Mouse (Mus musculus) kidney, postnatal 36 days (tissue): ENCODE data around the gene Slc25a25.
A peak's percentile ranks its signal among the peaks of the same experiment; 100 is the strongest.
"Not testable (repeated sequence)": the region's sequence is repeated elsewhere in the genome, so short reads cannot be mapped to it uniquely, and the experiment has no call there.

ENCODE experiments used
- DNase-seq, 2 experiments: peaks; one replicate each; pipeline ENCODE4 v3.0.0; 2021 to 2022; ENCODE audit warnings: mixed read lengths in 2 of 2

Slc25a25 gene

GRCm38 (mm10) chr2:32450881-32451844 is at the start of gene Slc25a25:
Gene Slc25a25 (minus strand): TSS chr2:32451445.
- peak; percentile 98 to 100 for DNase-seq

- no peak for DNase-seq
These were observed 49.2 kb upstream of the Slc25a25 start for GRCm38 (mm10) chr2:32500461-32500860.

- peak in 1 of 2 experiments; percentile 41 for DNase-seq
These were observed 48.1 kb upstream of the Slc25a25 start for GRCm38 (mm10) chr2:32499365-32499764.

- DNase-seq, result no peak
These were observed 44.9 kb upstream of the Slc25a25 start for GRCm38 (mm10) chr2:32496190-32496589.

- peak; percentile 63 to 65 for DNase-seq
These were observed 44.0 kb upstream of the Slc25a25 start for GRCm38 (mm10) chr2:32495185-32495726.

- DNase-seq, result no peak
These were observed 43.3 kb upstream of the Slc25a25 start for GRCm38 (mm10) chr2:32494522-32494921.

- DNase-seq, result no peak
These were observed 42.1 kb upstream of the Slc25a25 start for GRCm38 (mm10) chr2:32493301-32493701.

- no peak for DNase-seq
These were observed 41.4 kb upstream of the Slc25a25 start for GRCm38 (mm10) chr2:32492661-32493060.

- DNase-seq, result not testable (repeated sequence)
These were observed 39.5 kb upstream of the Slc25a25 start for GRCm38 (mm10) chr2:32490730-32491129.

GRCm38 (mm10) chr2:32488679-32489078 is 37.4 kb upstream of the Slc25a25 start:
- peak; percentile 89 to 90 for DNase-seq

- DNase-seq, result peak; percentile 96 to 98
These were observed 35.9 kb upstream of the Slc25a25 start for GRCm38 (mm10) chr2:32487124-32487623.

- DNase-seq, result no peak
These were observed 34.9 kb upstream of the Slc25a25 start for GRCm38 (mm10) chr2:32486155-32486554.

GRCm38 (mm10) chr2:32485751-32486150 is 34.5 kb upstream of the Slc25a25 start:
- no peak for DNase-seq

- peak; percentile 82 to 92 for DNase-seq
These were observed 33.7 kb upstream of the Slc25a25 start for GRCm38 (mm10) chr2:32484933-32485332.

- DNase-seq, result peak; percentile 36 to 65
These were observed 32.1 kb upstream of the Slc25a25 start for GRCm38 (mm10) chr2:32483179-32483875.

- DNase-seq, result peak; percentile 76 to 91
These were observed 31.1 kb upstream of the Slc25a25 start for GRCm38 (mm10) chr2:32482351-32482750.

- not testable (repeated sequence) for DNase-seq
These were observed 24.1 kb upstream of the Slc25a25 start for GRCm38 (mm10) chr2:32475361-32475760.

GRCm38 (mm10) chr2:32471681-32472061 is 20.4 kb upstream of the Slc25a25 start:
- peak in 1 of 2 experiments; percentile 62 for DNase-seq

GRCm38 (mm10) chr2:32471001-32471680 is 19.9 kb upstream of the Slc25a25 start:
- no peak for DNase-seq

- DNase-seq, result no peak
These were observed 13.1 kb upstream of the Slc25a25 start for GRCm38 (mm10) chr2:32464212-32464891.

- no peak for DNase-seq
These were observed 12.5 kb upstream of the Slc25a25 start for GRCm38 (mm10) chr2:32463773-32464172.

- DNase-seq, result no peak
These were observed 8.4 kb upstream of the Slc25a25 start for GRCm38 (mm10) chr2:32459657-32460056.
